Mouse (Mus musculus) megakaryocyte-erythroid progenitor cell, adult 5-6 weeks (primary cell): ENCODE results near the gene Tbc1d30. TPM values are rescaled to one million over a fixed set of nuclear protein-coding genes. Genes with fewer than 3 reads are reported as not detected.
A peak's percentile ranks its signal among the peaks of the same experiment; 100 is the strongest.

Experiments
- ATAC-seq: replicated peaks from 2 replicates; pipeline ENCODE4 v1.8.0; 2016; ENCODE audit warnings: mild to moderate bottlenecking, inconsistent platforms; ENCODE audit not compliant: severe bottlenecking, poor library complexity, low FRiP score, low TSS enrichment
- total RNA-seq, 2 experiments: library from RNA; stranded (forward) in 1 of 2; stranded (reverse) in 1 of 2; fragments of 200-1000, 215-1000 nt in 1 of 2; fragments of >200 nt in 1 of 2; fragmentation: Nextera tagmentation in 1 of 2; gene quantifications; 2 replicates each; pipeline ENCODE4 v1.2.3; 2014 to 2017

Tbc1d30 gene
- total RNA-seq, 2 experiments from 2014 or later, result 0.57 TPM; not detected in 1

GRCm38 (mm10) chr10:121318397-121318950, 32.6 kb downstream of the Tbc1d30 start:
- ATAC-seq, result no peak

- no peak for ATAC-seq
These were observed 34.7 kb downstream of the Tbc1d30 start for GRCm38 (mm10) chr10:121316361-121316760.

- no peak; the same call in 1 of the 2 replicates for ATAC-seq
These were observed 35.5 kb downstream of the Tbc1d30 start for GRCm38 (mm10) chr10:121315321-121316283.

GRCm38 (mm10) chr10:121314186-121314585, 36.9 kb downstream of the Tbc1d30 start:
- ATAC-seq, result no peak

- no peak for ATAC-seq
These were observed 38.0 kb downstream of the Tbc1d30 start for GRCm38 (mm10) chr10:121313049-121313448.

GRCm38 (mm10) chr10:121310511-121311221, 40.4 kb downstream of the Tbc1d30 start:
- ATAC-seq, result peak; percentile 49; the same call in 1 of the 2 replicates

- no peak for ATAC-seq
These were observed 41.1 kb downstream of the Tbc1d30 start for GRCm38 (mm10) chr10:121309801-121310510.

GRCm38 (mm10) chr10:121309123-121309655, 41.9 kb downstream of the Tbc1d30 start:
- ATAC-seq, result peak; percentile 40; the same call in 1 of the 2 replicates

GRCm38 (mm10) chr10:121305441-121305840, 45.6 kb downstream of the Tbc1d30 start:
- peak; percentile 42; the same call in 1 of the 2 replicates for ATAC-seq

- ATAC-seq, result no peak
These were observed 47.5 kb downstream of the Tbc1d30 start for GRCm38 (mm10) chr10:121303559-121303958.

- no peak for ATAC-seq
These were observed 49.2 kb downstream of the Tbc1d30 start for GRCm38 (mm10) chr10:121301868-121302267.

GRCm38 (mm10) chr10:121300659-121301058, 50.4 kb downstream of the Tbc1d30 start:
- ATAC-seq, result no peak

GRCm38 (mm10) chr10:121297054-121297701, 53.9 kb downstream of the Tbc1d30 start:
- ATAC-seq, result peak; percentile 84

- ATAC-seq, result no peak
These were observed 56.6 kb downstream of the Tbc1d30 start for GRCm38 (mm10) chr10:121294471-121294870.

GRCm38 (mm10) chr10:121293829-121294228, 57.2 kb downstream of the Tbc1d30 start:
- ATAC-seq, result no peak

- no peak for ATAC-seq
These were observed 59.7 kb downstream of the Tbc1d30 start for GRCm38 (mm10) chr10:121291272-121291917.

- ATAC-seq, result no peak
These were observed 60.4 kb downstream of the Tbc1d30 start for GRCm38 (mm10) chr10:121290682-121291078.
